Mouse (Mus musculus) naive thymus-derived CD4-positive, alpha-beta T cell, adult 2 months (primary cell): ENCODE data around the gene Gm11060.

Experiments used
- DNase-seq: peaks from one replicate; pipeline ENCODE4 v3.0.0-alpha.2; 2011; ENCODE audit warnings: low read depth

The Gm11060 gene

DNA sequence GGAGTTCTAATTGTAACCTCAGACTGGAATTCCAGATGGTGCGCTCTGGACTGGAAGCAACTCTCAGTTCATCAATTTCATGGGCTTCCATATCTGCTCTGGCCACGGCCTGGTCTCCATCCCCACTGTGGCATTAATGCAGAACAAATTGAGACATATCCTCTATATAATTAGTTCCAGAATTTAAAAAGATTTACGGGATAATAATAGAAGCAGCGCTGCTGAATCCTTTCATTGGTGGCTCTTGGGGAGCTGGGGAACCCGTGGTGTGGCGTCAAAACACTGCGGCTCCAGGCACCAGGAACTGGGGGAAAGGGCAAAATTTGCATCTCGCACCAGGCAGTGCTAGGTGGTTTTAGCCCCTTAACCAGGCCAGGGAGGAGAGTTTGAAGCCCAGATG is 30.4 kb downstream of the Gm11060 start:
- no peak for DNase-seq

DNA sequence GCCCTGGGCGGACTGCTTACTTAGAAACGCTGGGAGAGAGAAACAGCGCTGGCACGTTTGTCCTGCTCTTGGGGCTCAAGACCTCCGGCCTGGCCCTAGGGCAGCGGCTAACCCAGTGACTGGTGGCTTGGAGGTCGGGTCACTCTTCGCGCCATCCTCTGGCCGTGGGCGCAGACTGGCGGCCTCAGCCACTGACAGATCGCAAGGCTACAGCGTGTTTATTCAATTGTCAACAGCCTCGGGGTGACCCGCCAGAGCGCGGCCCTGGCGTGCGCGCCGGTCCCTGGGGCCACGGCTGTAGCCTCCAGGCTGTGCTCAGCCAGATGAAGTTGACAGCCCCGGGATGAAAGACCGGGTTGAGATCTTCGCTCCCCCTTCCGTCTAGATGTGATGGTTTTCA is 31.1 kb downstream of the Gm11060 start:
- no peak for DNase-seq

DNA sequence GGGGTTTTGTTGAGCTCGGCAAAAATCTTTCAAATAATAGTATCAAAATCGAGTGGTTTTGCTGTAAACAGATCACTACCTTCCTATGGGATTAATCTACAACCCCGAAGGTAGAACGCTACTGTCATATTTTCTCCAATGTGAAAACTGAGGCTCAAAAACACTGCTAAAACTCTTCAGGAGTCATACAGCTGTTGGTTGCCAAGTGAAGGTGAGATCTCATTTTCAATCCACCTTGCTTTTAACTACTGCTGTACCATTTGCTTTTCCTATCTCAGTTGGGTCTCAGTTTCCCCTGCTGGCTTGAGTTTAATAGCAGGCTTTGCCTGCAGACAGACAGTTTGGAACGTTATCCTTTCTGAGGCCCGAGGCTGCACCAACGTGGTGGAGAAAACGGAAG is 31.6 kb downstream of the Gm11060 start:
- no peak for DNase-seq

DNA sequence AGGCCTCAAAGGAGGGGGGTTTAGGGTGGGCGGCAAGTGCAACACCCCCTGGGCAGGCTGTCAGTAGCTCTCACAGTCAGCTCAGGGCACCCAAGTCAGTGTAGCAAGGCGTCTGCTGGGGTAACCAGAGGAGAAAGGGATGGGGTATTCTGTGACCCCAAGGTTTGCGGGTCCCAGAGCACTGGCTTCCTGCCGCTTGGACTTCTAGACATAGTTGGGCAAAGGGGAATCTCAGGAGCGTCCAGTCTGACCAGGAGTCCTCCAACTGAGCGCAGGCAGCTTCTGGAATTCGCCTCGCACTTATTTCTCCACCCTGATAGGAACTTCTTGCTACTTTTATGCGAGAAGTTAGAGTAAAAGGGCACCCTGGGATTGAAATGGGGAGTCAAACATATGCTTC is 32.1 kb downstream of the Gm11060 start:
- no peak for DNase-seq

DNA sequence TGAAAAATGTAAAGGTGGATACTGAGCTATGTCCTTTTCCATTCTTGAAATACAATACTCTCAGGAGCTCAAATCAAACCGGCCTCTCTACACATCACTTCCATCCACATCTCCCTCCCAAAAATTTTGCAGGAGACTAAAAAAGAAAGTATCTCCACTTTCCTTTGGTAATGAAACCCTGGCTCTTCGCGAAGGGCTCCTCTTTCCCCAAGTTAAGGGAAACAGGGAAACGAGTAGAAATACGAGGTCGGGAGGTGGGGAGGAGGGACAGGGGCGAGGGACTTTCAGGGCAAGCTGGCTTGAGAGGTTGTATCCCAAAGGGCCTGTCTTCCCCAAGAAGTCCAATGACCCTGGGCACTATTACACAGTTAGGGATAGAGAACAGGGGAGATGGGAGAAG is 32.6 kb downstream of the Gm11060 start:
- no peak for DNase-seq

DNA sequence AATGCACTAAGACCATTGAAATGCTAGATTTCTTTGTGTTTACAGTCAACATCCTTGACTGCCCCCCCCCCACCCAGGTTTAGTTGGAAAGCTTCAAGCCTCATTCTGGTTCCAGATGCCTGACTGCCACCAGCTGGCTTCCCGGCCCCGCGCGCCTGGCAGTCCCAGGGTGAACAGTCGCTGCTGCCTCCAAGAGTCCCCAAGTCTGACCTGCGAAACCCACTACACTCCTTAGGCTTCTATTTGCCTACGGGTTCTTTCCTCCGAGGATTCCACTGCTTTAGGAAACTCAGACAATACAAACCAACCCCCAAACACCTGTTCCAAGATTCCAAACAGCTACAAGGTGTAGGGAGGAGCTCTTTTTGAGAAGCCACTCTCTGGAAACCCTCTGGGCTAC is 33.4 kb downstream of the Gm11060 start:
- no peak for DNase-seq

DNA sequence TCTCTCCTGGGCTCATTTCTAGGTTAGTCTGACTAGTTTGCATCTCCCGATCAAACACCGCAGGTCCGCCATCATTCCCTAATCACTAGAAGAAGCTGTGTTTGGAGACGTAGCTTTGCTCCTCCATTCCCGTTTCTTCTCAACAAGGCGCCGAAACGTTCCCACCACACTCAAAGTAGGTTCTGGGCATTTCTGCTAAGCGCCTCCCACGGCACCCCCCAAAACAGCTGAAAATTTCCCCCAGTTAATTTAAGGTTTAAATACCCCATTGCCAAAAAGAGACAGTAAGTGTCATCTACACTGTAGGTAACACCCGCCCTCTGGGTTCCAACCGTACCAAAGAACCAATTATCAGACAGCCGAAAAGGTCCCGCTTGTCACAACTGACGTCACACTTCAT is 33.8 kb downstream of the Gm11060 start:
- DNase-seq, result no peak

DNA sequence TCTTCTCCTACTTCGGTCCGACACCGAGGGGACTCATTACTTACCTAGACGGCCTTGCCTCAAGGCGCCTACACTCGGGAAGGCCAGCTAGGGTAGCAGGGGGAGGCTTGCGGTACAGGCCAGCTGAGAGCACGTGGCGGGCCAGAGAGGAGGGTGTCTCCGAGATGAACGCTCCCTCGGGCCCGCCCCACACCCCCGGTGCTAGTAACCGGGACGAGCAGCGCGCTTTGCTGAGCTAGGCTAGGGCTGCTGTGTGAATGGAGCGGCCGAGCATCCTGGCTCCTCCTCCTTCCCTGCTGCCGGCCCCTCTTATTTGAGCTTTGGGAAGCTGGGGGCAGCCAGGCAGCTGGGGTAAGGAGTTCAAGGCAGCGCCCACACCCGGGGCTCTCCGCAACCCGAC is 34.5 kb downstream of the Gm11060 start, which contains the start of gene Wt1:
Wt1 (plus strand) TSS at position 251 of the 400 bp plus-strand sequence.
- no peak for DNase-seq

DNA sequence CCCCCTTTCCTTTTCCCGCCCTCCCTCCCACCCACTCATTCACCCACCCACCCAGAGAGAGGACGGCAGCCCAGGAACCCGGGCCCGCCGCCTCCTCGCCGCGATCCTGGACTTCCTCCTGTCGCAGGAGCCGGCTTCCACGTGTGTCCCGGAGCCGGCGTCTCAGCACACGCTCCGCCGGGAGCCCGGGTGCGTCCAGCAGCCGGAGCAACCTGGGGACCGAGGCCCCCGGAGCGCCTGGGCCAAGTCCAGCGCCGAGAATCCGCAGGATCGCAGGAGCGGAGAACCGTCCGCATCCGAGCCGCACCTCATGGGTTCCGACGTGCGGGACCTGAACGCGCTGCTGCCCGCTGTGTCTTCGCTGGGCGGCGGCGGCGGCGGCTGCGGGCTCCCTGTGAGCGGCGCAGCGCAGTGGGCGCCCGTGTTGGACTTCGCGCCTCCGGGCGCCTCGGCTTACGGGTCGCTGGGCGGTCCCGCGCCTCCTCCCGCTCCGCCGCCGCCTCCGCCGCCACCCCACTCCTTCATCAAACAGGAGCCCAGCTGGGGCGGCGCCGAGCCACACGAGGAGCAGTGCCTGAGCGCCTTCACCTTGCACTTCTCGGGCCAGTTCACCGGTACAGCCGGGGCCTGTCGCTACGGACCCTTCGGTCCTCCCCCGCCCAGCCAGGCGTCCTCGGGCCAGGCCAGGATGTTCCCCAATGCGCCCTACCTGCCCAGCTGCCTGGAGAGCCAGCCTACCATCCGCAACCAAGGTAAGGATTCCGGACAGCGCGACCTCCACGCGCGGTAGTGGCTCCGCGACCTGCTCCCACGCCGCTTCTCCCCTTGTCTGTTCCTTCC is 35.1 kb downstream of the Gm11060 start:
- DNase-seq, result no peak

DNA sequence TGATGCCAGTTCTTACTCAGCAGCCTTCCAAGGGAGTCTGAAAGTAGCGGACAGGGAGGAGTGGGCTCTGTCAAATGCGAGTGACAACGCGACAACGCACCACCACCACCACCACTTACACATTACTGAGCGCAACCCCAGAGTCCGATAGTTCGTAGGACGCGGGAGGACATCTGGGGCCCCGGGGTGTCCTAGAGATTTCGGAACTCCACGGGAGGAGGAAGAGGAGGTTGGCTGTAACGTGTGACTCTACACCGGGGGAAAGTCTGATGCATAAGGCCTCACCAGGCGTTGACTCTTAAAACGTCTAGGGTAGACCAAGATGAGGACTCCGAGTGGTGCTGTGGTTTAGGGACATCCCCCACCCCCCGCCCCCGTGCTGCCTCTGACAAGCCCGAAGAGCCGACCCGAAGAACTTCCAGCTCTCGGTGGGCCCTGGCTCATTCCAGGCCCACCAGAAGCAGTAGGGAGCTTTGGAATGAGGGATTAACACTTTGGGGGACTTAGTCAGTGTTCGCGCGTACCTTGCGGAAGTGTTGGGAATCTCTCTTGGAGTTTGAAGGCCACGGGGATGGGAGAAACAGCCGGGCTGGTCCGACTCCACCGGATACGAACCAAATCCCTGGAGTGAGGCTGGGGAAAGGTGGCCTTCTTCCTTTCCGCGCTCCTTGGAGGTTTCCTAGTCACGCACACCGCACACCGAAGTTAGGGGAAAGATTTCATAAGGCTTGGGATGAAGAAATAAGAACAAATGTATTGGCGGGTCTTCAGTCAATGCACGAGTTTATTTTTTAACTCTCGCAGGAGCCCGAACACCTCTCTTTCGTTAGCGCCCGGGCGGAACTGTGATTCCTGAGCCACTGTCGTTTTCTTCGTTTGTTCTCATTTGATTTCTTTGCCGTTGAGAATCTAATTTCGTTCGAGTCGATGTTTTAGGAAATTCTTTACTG is 36.0 kb downstream of the Gm11060 start:
- no peak for DNase-seq

DNA sequence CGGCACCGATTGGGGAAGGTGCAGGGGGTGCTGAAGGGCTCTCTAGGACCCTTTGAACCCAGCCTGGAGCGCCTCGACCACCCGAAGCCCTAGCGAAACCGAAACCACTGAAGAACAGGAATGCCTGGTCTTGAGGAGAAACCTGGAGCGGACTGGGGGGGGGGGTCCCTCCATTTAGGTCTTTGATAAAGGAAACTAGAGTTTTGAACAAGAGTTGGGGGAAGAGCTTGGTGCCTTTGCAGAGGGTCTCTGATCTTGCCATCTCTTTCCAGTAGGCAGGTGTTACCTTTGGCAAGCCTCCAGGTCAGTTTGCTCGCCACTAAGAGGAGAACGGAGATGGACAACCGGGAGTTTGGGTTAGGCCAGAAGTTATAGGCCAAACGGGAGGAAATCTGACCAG is 36.7 kb downstream of the Gm11060 start:
- DNase-seq, result no peak

DNA sequence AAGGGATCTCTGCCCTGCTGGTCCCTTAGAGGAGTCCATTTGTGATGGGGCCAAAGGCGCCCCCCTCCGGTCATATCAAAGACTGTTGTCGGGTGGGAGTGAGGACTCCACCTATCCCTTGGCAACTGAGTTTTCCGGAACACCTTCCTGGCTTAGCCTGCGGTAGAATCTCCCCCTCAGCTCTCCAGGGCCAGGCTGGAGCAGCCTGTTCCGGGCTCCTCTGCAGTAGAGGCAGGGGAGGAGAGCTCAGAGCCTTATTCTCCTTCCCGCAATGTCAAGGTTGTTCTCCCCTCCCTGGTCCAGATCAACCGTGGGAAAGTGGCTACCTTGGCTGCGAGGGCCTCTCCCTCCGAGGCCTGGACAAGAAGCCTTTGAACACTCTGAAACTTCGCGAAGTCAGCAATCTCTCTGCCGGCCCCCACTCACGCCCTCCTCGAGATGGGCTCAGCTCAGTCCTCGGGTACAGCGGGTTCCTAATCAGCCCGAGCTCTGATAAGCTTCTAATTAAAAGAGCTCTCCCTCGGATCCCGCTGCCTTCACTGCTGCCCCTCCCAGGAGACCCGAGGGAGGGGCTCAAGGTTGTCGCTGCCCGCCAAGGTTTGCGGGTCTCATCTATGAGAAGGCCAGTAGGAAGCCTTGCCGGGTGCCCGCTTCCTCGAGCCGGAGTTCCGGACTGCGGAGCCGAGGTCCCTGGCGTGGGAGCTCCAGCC is 38.7 kb downstream of the Gm11060 start:
- DNase-seq, result peak; percentile 3

DNA sequence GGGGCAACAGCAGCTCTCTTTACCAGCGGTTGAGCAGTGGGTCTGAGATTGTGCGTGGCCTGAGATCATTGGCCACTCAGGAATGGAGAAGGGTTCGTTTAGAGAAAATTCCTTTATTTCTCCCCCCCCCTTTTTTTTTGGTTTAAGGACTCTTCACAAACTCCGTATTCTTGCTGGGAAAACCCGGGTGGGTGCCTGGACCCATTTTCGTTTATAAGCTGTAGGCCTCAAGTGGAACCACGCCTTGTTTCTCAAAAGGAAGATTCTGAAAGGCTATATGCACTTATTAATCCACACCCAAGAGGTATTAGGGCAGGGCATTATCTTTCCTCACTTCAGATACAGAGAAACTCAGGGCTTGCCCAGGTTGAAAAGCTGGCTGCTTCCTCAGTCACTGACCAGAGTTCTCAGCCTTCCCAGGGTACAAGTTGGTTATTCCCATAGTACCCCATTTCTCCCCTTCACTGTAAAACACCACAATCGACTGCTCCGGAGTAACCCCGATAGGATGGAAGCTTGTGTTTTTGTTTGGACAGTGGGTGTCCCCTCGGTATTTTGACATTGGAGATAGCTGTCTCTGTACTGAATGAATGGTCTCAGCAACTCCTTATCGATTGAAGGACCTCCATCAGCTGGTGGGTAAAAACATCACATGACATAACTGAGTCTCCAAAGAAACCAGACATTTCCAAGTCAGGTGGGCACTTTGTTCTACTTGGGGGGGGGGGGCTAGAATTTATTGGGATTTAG is 39.4 kb downstream of the Gm11060 start:
- no peak for DNase-seq

DNA sequence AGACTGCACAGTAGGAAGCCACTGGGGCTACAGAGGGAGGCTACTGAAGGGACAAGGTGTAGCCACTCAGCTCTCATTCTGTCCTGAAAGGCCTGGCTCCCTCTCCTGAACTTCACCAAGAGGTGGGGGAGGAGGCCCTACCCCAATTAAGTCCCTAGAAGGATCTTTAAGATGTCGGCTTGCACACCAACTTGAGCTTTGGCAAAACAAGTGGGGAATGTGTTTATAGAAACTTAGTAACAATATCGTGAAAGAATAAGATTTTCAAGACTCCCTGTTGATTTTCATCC is 39.9 kb downstream of the Gm11060 start:
- DNase-seq, result no peak

DNA sequence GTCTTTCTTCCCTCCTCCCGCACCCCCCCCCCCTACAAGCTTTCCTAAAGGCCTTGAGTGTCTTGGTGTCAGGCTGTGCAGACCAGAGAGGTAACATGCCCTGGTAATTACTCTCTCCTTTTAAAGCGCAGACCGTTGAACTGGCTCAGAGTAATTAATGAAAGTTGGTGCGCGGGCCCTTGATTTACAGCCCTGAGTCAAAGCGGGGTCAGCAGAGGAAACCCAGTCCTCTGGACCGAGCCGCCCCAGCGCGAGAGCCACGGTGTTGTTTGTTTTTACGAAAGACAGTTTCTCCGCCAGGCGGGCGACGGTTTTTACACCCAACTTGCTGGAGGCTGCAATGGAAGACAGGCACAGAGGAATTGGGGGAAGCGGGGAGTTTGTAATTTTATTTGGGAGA is 40.5 kb downstream of the Gm11060 start:
- DNase-seq, result no peak

DNA sequence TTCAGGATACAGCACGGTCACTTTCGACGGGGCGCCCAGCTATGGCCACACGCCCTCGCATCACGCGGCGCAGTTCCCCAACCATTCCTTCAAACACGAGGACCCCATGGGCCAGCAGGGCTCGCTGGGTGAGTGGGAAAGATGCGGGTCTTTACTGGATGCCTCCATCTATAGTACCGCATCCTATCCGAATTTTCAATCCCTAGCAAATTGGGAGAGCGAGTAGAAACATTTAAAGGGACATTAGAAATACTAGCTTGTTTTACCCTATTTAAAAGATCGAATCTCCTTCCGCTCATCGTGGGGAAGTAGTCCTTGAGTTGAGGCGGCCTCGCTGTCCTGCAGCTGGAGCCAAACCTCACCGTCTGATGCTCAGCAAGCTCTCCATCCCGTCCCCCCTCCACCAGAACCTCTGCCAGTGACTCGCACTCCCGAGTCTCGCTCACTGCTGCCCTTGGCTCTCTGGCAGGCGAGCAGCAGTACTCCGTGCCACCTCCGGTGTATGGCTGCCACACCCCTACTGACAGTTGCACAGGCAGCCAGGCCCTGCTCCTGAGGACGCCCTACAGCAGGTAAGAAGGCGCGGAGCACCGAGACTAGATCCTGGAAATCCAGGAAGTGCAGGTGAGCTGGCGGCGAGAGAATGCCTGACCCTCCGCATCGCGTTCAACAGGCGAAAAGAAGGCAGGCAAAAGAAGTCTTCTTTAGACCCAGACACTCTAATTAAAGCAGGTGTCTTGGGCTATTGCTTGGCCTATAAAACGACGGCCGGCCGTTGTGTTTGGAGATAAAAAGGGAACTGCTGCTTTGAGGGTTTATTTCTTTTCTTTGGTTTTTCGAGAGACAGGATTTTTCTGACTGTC is 41.3 kb downstream of the Gm11060 start:
- no peak for DNase-seq

DNA sequence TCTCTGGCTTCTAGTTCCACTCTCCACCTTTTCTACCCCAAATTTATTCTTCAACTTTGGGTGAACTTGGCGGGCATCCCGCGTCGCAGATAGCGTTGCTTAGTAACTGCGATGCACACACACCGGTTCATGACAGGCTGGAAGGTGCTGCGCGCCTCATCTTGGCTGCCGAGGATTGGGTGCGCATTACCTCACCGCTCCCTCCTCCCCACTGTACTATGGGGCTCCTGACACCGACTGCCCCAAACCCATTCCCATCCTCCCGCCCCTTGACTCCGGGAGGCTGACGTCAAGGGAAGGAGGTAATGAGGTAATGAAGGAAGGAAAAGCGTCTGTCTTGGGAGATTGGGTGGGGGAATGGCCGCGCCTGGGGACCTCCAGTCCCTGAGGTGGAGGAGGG is 42.5 kb downstream of the Gm11060 start:
- DNase-seq, result no peak

DNA sequence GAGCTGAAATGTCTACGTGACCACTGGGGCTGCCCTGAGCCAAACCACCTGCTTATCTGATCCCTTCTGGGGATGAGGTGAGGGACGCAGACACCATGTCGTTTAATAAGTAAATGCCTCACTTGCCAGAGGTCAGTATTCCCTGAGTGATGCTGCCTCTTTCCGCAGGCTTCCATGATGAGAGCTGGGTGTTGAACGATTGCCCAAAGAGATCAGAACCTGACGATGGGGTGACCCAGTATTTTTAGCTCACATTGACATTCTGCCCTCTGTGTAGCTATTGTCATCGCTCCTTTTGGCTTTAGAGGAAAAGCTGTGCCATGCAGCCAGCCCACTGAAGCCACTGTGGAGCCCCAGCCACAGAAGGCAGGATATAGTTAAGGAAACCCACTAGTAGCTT is 47.7 kb downstream of the Gm11060 start:
- no peak for DNase-seq

DNA sequence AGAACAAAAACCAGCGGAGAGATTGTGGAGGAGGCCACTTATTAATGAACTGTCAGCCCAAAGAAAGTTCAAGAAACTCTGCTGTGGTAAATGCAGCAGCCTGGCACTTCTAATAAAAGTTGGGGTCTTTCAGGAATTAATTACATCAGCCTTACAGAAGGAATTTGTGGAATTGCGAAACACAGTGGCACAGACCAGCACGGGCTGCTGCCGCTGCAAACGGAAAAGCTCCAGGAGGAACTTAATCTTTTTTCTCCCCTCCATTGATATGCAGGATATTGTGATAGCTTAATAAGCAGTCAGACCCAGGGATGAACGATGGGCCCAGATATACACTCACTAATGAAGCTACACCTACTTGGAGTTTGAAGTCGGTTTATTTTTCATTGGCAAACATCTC is 49.6 kb downstream of the Gm11060 start:
- no peak for DNase-seq
